Mouse (Mus musculus) heart, embryonic 12.5 days (tissue): ENCODE data around the gene Mad2l2. TPM values are rescaled to one million over a fixed set of nuclear protein-coding genes. Genes with fewer than 3 reads are reported as not detected.

Source experiments
- ATAC-seq: fragments of 200-750 bp; cut with Nextera tagmentation; 2 replicates; pipeline ENCODE4 v1.8.0; 2017; ENCODE audit warnings: moderate TSS enrichment, moderate library complexity; ENCODE audit not compliant: insufficient number of reproducible peaks, low FRiP score
- H3K27ac ChIP-seq: fragments of 300-500 bp; sonication (generic); 2 replicates; pipeline ENCODE4 v1.5.1; 2016; ENCODE audit warnings: mild to moderate bottlenecking, moderate library complexity; ENCODE audit not compliant: poor library complexity, severe bottlenecking
- H3K27me3 ChIP-seq: fragments of 300-500 bp; sonication (generic); replicated peaks from 2 replicates; pipeline ENCODE4 v1.6.1; 2016; ENCODE audit warnings: mild to moderate bottlenecking, moderate library complexity
- H3K36me3 ChIP-seq: fragments of 300-500 bp; sonication (generic); 2 replicates; pipeline ENCODE4 v1.6.1; 2016; ENCODE audit warnings: mild to moderate bottlenecking, moderate library complexity
- H3K4me1 ChIP-seq: fragments of 300-500 bp; sonication (generic); replicated peaks from 2 replicates; pipeline ENCODE4 v1.6.1; 2016; ENCODE audit warnings: mild to moderate bottlenecking
- H3K4me2 ChIP-seq: fragments of 300-500 bp; sonication (generic); 2 replicates; pipeline ENCODE4 v1.6.1; 2016; ENCODE audit warnings: mild to moderate bottlenecking, moderate library complexity
- H3K4me3 ChIP-seq: fragments of 300-500 bp; sonication (generic); 2 replicates; pipeline ENCODE4 v1.5.1; 2016; ENCODE audit warnings: mild to moderate bottlenecking
- H3K9ac ChIP-seq: fragments of 300-500 bp; sonication (generic); 2 replicates; pipeline ENCODE4 v1.6.1; 2016; ENCODE audit warnings: mild to moderate bottlenecking, moderate library complexity
- H3K9me3 ChIP-seq: fragments of 300-500 bp; sonication (generic); replicated peaks from 2 replicates; pipeline ENCODE4 v1.6.1; 2016; ENCODE audit warnings: mild to moderate bottlenecking, moderate library complexity
- WGBS: fragments of 180-500 bp; shearing (Covaris S2); methylation state at CpG from one replicate; pipeline ENCODE4 v1.1.7; 2016; 5-methylcytosine and 5-hydroxymethylcytosine counted together
- polyA plus RNA-seq: library from polyadenylated mRNA; unstranded; fragments of >200 nt; fragmentation: Nextera tagmentation; extraction: Ambion mirVana; gene quantifications from 2 replicates; pipeline ENCODE4 v1.2.1, GENCODE M21; 2016

Gene Mad2l2
- 36.6 and 39.3 TPM in 2 replicates for polyA plus RNA-seq

- H3K4me2 ChIP-seq, result peak within 1 kb of the TSS; percentile 96
- under 1% methylated on average over 17 of the region's 18 CpGs for WGBS
- ATAC-seq, result no peak
- H3K9me3 ChIP-seq, result no peaks in the 10 kb centered on the region
- peak within 1 kb of the TSS; percentile 65 for H3K9ac ChIP-seq
- H3K4me3 ChIP-seq, result peak within 1 kb of the TSS; percentile 64
- peaks cover 90% of the 10 kb centered on the region for H3K27me3 ChIP-seq
- H3K4me1 ChIP-seq, result peaks cover 16% of the 10 kb centered on the region
- H3K27ac ChIP-seq, result no peak within 1 kb of the TSS
- no peaks in the 10 kb centered on the region for H3K36me3 ChIP-seq
Measured at GRCm38 (mm10) chr4:148130133-148130532, at the start of gene Mad2l2. TSS of gene Mad2l2 (plus strand) at chr4:148130384.

- no peak for ATAC-seq
- Histone ChIP-seq H3K4me3 (no peak overlapping the region), H3K9me3 (no peaks in the 10 kb centered on the region), H3K27me3 (no peaks in the 10 kb centered on the region), H3K9ac (0 out of 2 replicates have a peak overlapping the region, but pooled peaks have one; percentile 8), H3K36me3 (peaks cover 29% of the 10 kb centered on the region), H3K4me1 (peaks cover 34% of the 10 kb centered on the region), H3K27ac (no peak overlapping the region), H3K4me2 (no peak overlapping the region)
- 83% methylated on average over 1 of the region's 1 CpGs for WGBS
Measured at GRCm38 (mm10) chr4:148080597-148080973, 49.6 kb upstream of the Mad2l2 start.

GRCm38 (mm10) chr4:148081201-148081600 is 49.0 kb upstream of the Mad2l2 start:
- H3K4me2 ChIP-seq, result no peak overlapping the region
- H3K36me3 ChIP-seq, result peaks cover 29% of the 10 kb centered on the region
- no peak overlapping the region for H3K4me3 ChIP-seq
- H3K9ac ChIP-seq, result no peak overlapping the region
- 86% methylated on average over 10 of the region's 10 CpGs for WGBS
- ATAC-seq, result no peak
- no peak overlapping the region for H3K27ac ChIP-seq
- H3K9me3 ChIP-seq, result no peaks in the 10 kb centered on the region
- peaks cover 40% of the 10 kb centered on the region for H3K4me1 ChIP-seq
- H3K27me3 ChIP-seq, result no peaks in the 10 kb centered on the region

GRCm38 (mm10) chr4:148082257-148083044 is 47.7 kb upstream of the Mad2l2 start:
- Histone ChIP-seq H3K36me3 (peaks cover 29% of the 10 kb centered on the region), H3K27me3 (no peaks in the 10 kb centered on the region), H3K9ac (no peak overlapping the region), H3K9me3 (no peaks in the 10 kb centered on the region), H3K27ac (no peak overlapping the region), H3K4me3 (no peak overlapping the region), H3K4me2 (no peak overlapping the region), H3K4me1 (peaks cover 51% of the 10 kb centered on the region)
- 44% methylated on average over 12 of the region's 12 CpGs for WGBS
- no peak for ATAC-seq

- H3K27me3 ChIP-seq, result no peaks in the 10 kb centered on the region
- no peaks in the 10 kb centered on the region for H3K9me3 ChIP-seq
- no peak overlapping the region for H3K4me2 ChIP-seq
- H3K36me3 ChIP-seq, result peaks cover 29% of the 10 kb centered on the region
- no peak overlapping the region for H3K4me3 ChIP-seq
- H3K9ac ChIP-seq, result peak overlapping the region; percentile 44; the same call in 1 of the 2 replicates
- no peak for ATAC-seq
- peaks cover 54% of the 10 kb centered on the region for H3K4me1 ChIP-seq
- H3K27ac ChIP-seq, result no peak overlapping the region
- WGBS, result 44% methylated on average over 21 of the region's 21 CpGs
Measured at GRCm38 (mm10) chr4:148083176-148083899, 46.8 kb upstream of the Mad2l2 start.

DNA sequence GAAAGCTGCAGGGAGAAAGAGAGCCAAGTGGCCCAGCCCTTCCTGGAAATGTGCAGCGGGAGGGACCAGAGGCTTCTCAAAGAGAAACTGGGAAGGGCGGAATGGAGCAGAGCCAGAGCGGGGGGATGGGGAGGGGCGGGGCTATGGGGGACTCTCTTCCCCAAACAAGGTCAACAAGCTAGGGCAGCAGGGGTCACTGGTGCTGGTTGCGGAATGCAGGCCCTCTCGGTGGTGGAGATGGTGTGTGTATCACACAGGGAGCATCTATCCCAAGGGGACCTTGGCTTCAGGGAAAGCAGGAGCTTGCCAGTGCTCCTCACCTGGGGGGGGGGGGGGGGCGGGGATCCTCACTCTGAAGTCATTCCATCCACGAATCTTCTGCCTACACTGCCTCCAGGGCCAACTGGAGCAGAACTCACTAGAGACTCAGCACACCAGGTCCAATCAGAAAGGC is 45.9 kb upstream of the Mad2l2 start:
- Histone ChIP-seq H3K36me3 (peaks cover 29% of the 10 kb centered on the region), H3K4me1 (peaks cover 54% of the 10 kb centered on the region), H3K4me2 (peak overlapping the region; percentile 19), H3K9ac (0 out of 2 replicates have a peak overlapping the region, but pooled peaks have one; percentile 44), H3K9me3 (no peaks in the 10 kb centered on the region), H3K27me3 (no peaks in the 10 kb centered on the region), H3K4me3 (no peak overlapping the region), H3K27ac (no peak overlapping the region)
- 14% methylated on average over 8 of the region's 8 CpGs for WGBS
- ATAC-seq, result no peak

DNA sequence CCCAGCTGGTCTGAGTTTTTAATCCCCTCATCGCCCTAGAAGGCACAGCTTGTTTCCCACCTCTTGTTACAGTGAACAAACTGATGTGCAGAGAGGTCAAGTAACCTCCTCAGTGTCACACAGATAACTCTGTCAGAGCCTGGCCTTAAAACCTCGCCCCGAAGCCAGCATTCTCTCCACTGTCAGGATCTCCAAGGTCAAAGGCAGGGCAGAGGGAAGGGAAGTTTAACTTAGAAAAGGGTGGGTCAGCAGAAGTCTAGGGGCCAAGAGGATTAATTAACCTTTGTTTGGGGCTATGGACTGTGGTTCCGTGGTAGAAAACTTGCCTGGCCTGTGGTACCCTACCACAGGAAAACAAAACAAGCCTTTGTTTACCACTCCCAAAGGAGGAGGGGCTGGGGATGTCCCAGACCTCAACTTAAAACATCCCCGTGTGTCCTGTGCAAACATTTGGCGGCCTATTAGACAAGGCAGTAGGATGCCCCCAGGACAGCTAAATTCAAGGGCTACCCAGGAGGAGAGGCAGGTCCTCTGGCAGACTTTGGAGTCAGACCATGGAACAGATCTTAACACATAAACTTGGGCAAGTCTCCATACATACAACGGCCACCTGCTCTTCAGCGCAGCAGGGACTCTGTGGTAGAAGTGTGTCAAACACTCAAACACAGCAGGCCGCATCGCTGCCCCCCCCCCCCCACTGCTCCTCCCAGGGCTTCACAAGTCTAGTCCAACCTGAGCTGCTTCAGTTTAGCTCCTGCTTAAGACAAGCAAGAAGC is 44.9 kb upstream of the Mad2l2 start:
- WGBS, result 40% methylated on average over 10 of the region's 10 CpGs
- H3K27me3 ChIP-seq, result no peaks in the 10 kb centered on the region
- H3K4me2 ChIP-seq, result no peak overlapping the region
- no peak overlapping the region for H3K9ac ChIP-seq
- peaks cover 54% of the 10 kb centered on the region for H3K4me1 ChIP-seq
- no peak overlapping the region for H3K4me3 ChIP-seq
- ATAC-seq, result no peak
- H3K9me3 ChIP-seq, result no peaks in the 10 kb centered on the region
- peak overlapping the region; percentile 10; the same call in 1 of the 2 replicates for H3K27ac ChIP-seq
- H3K36me3 ChIP-seq, result peaks cover 19% of the 10 kb centered on the region

DNA sequence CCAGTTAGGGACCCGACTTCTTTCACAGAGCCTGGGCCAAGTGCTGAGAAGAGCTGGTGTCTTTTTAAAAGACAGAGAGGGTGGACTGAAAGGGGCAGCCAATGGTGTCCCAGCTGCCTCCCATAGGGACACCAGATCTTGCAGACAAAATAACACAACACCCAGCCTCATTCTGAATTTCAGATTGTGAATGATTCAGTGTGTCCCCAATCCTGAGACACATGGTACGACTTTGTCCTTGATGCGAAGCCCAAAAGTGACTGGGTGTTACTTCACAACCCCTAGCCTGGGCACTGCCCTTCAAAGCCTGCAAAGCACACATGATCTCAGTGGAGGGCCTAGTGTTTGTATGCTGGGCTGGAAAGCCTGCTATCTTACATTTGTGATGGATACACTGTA is 44.3 kb upstream of the Mad2l2 start:
- H3K4me2 ChIP-seq, result peak overlapping the region; percentile 91; the same call in 1 of the 2 replicates
- no peak overlapping the region for H3K9ac ChIP-seq
- H3K9me3 ChIP-seq, result no peaks in the 10 kb centered on the region
- peaks cover 54% of the 10 kb centered on the region for H3K4me1 ChIP-seq
- no peak for ATAC-seq
- H3K27ac ChIP-seq, result no peak overlapping the region
- no peaks in the 10 kb centered on the region for H3K27me3 ChIP-seq
- peaks cover 13% of the 10 kb centered on the region for H3K36me3 ChIP-seq
- 73% methylated on average over 3 of the region's 3 CpGs for WGBS
- no peak overlapping the region for H3K4me3 ChIP-seq

DNA sequence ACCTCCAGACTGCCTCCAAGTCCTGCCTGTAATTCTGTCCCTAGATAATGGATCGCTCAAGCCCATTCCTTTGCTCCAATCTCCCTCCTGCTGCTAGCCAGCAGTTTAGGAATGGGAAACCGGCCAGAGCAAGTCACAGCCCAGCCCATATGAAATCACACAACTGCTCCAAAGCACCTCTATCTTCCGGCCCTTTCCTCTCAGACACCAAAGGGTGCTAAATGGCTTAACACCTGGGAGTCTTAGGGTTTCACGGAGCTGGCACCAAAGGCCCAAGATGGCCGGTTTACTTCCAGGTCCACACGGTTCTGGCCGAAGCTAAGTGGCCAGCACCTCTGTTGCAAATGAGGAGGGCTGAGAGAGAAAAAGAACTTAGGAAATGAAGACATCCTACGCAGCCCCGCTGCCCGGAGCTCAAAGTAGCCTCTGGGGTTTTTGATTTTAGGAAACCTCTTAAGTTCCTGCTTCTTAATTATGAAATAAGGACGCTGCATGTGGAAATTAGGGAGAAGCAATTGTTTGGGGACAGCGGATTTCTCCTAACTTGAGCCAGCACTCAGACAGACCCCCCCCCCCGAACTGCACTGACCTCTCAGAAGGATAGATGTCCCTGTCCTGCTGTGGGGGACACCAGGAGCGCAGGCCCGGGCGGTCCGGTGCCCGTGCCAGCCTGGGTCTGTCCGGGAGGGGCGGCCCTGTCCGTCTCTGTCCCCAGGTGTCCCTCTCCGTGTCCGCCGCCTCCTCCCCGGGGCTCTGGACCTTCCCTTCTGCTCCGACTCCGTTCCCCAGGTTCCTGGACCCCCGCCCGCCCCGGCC is 42.9 kb upstream of the Mad2l2 start:
- peak; percentile 46 for ATAC-seq
- Histone ChIP-seq H3K9ac (peak overlapping the region; percentile 87), H3K27ac (peak overlapping the region; percentile 62), H3K9me3 (no peaks in the 10 kb centered on the region), H3K4me3 (peak overlapping the region; percentile 93), H3K4me2 (peak overlapping the region; percentile 91), H3K4me1 (peaks cover 51% of the 10 kb centered on the region), H3K27me3 (no peaks in the 10 kb centered on the region), H3K36me3 (no peaks in the 10 kb centered on the region)
- WGBS, result 2% methylated on average over 28 of the region's 30 CpGs

- Histone ChIP-seq H3K36me3 (no peaks in the 10 kb centered on the region), H3K9me3 (no peaks in the 10 kb centered on the region), H3K4me1 (peaks cover 44% of the 10 kb centered on the region), H3K9ac (peak within 1 kb of the TSS; percentile 87), H3K27ac (peak within 1 kb of the TSS; percentile 62), H3K4me2 (peak within 1 kb of the TSS; percentile 91), H3K4me3 (peak within 1 kb of the TSS; percentile 93), H3K27me3 (no peaks in the 10 kb centered on the region)
- peak; percentile 93 for ATAC-seq
- WGBS, result 5% methylated on average over 34 of the region's 34 CpGs
Measured at GRCm38 (mm10) chr4:148087907-148088527, 42.2 kb upstream of the Mad2l2 start, which contains the start of gene Agtrap. TSS of gene Agtrap (minus strand) at chr4:148088031.
